Mouse (Mus musculus) heart, embryonic 13.5 days (tissue): ENCODE measurements around the gene Icam5. TPM values are rescaled to one million over a fixed set of nuclear protein-coding genes. Genes with fewer than 3 reads are reported as not detected.
A peak's percentile ranks its signal among the peaks of the same experiment; 100 is the strongest.

Source experiments
- ATAC-seq: fragments of 200-750 bp; cut with Nextera tagmentation; 2 replicates; pipeline ENCODE4 v1.8.0; 2017; ENCODE audit warnings: moderate TSS enrichment; ENCODE audit not compliant: insufficient number of reproducible peaks, low FRiP score, low TSS enrichment; ENCODE audit errors: extremely low read depth
- H3K27ac ChIP-seq: fragments of 300-500 bp; sonication (generic); replicated peaks from 2 replicates; pipeline ENCODE4 v1.5.1; 2015; ENCODE audit warnings: moderate library complexity, mild to moderate bottlenecking, inconsistent platforms
- H3K27me3 ChIP-seq: fragments of 300-500 bp; sonication (generic); replicated peaks from 2 replicates; pipeline ENCODE4 v1.6.1; 2015; ENCODE audit warnings: mild to moderate bottlenecking, inconsistent platforms
- H3K36me3 ChIP-seq: fragments of 300-500 bp; sonication (generic); 2 replicates; pipeline ENCODE4 v1.6.1; 2015; ENCODE audit warnings: mild to moderate bottlenecking, inconsistent platforms
- H3K4me1 ChIP-seq: fragments of 300-500 bp; sonication (generic); 2 replicates; pipeline ENCODE4 v1.6.1; 2015; ENCODE audit warnings: inconsistent platforms
- H3K4me2 ChIP-seq: fragments of 300-500 bp; sonication (generic); 2 replicates; pipeline ENCODE4 v1.6.1; 2015; ENCODE audit warnings: inconsistent platforms, mild to moderate bottlenecking, moderate library complexity
- H3K4me3 ChIP-seq: fragments of 300-500 bp; sonication (generic); 2 replicates; pipeline ENCODE4 v1.5.1; 2015; ENCODE audit warnings: moderate library complexity, mild to moderate bottlenecking, inconsistent platforms
- H3K9ac ChIP-seq: fragments of 300-500 bp; sonication (generic); 2 replicates; pipeline ENCODE4 v1.6.1; 2015; ENCODE audit warnings: inconsistent platforms, mild to moderate bottlenecking, moderate library complexity
- H3K9me3 ChIP-seq: fragments of 300-500 bp; sonication (generic); 2 replicates; pipeline ENCODE4 v1.6.1; 2016; ENCODE audit warnings: inconsistent platforms
- WGBS: fragments of 180-500 bp; shearing (Covaris S2); methylation state at CpG from one replicate; pipeline ENCODE4 v1.1.7; 2015; ENCODE audit warnings: mixed read lengths; 5-methylcytosine and 5-hydroxymethylcytosine counted together
- polyA plus RNA-seq: library from polyadenylated mRNA; unstranded; fragments of >200 nt; fragmentation: Nextera tagmentation; extraction: Ambion mirVana; gene quantifications from 2 replicates; pipeline ENCODE4 v1.2.1, GENCODE M21; 2015

The Icam5 gene
- polyA plus RNA-seq, 1 experiment from 2014 or later, result 0.04 TPM

DNA sequence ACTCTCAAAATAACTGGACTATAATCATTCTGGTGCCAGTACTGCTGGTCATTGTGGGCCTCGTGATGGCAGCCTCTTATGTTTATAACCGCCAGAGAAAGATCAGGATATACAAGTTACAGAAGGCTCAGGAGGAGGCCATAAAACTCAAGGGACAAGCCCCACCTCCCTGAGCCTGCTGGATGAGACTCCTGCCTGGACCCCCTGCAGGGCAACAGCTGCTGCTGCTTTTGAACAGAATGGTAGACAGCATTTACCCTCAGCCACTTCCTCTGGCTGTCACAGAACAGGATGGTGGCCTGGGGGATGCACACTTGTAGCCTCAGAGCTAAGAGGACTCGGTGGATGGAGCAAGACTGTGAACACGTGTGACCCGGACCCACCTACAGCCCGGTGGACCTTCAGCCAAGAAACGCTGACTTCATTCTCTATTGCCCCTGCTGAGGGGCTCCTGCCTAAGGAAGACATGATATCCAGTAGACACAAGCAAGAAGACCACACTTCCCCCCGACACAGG lies 4.0 kb upstream of the Icam5 start:
- Histone ChIP-seq H3K27me3 (peaks cover 63% of the 10 kb centered on the region), H3K9me3 (no peaks in the 10 kb centered on the region), H3K36me3 (no peaks in the 10 kb centered on the region), H3K4me1 (peaks cover 41% of the 10 kb centered on the region), H3K9ac (no peak overlapping the region), H3K4me3 (no peak overlapping the region), H3K4me2 (no peak overlapping the region), H3K27ac (no peak overlapping the region)
- ATAC-seq, result no peak
- WGBS, result 56% methylated on average over 8 of the region's 8 CpGs

- Histone ChIP-seq H3K36me3 (no peaks in the 10 kb centered on the region), H3K9ac (0 out of 2 replicates have a peak overlapping the region, but pooled peaks have one; percentile 75), H3K9me3 (no peaks in the 10 kb centered on the region), H3K4me3 (no peak overlapping the region), H3K4me2 (peak overlapping the region; percentile 98), H3K27me3 (peaks cover 71% of the 10 kb centered on the region), H3K27ac (no peak overlapping the region), H3K4me1 (peaks cover 49% of the 10 kb centered on the region)
- no peak for ATAC-seq
- WGBS, result 66% methylated on average over 6 of the region's 6 CpGs
Measured at GRCm38 (mm10) chr9:21028560-21029110, 3.2 kb upstream of the Icam5 start.

DNA sequence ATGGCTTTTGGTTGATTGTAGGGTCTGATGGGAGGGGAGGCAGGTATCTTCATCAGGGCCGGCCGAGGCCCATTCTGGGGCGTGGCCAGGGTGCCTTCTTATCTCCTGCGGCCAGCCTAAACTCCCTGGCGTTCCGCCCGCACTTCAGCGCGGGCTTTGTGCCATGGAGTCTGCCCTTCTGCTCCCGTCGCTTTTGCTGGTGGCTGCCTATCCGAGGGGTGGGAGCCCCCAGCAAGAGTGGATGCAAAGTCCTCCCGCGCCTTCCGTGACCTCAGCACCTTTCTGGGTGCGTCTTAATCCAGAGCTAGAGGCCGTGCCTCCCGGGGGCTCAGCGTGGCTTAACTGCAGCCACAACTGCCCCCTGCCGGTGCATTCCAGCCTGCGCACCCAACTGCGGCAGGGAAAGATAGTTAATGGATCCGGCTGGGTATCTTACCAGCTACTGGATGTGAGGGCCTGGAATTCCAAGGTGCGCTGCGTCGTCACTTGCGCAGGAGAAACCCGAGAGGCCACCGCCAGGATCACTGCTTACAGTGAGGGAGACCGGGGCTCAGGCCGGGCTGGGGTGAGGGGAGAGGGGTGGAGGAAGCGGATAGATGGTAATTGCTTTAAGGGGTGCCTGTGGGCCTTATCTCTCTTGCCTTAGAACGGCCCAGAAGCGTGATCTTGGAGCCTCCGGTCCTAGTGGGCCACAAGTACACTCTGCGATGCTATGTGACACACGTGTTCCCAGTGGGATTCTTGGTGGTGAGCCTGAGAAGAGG lies 2.4 kb upstream of the Icam5 start, which contains the start of gene Icam4:
TSS of gene Icam4 (plus strand) at position 83 of the 764 bp plus-strand sequence.
- H3K9ac ChIP-seq, result peak within 1 kb of the TSS; percentile 75

GRCm38 (mm10) chr9:21030055-21030600 lies 1.7 kb upstream of the Icam5 start:
- Histone ChIP-seq H3K36me3 (no peaks in the 10 kb centered on the region), H3K4me3 (peak overlapping the region; percentile 60), H3K9me3 (no peaks in the 10 kb centered on the region), H3K9ac (peak overlapping the region; percentile 69), H3K27ac (peak overlapping the region; percentile 33; the same call in 1 of the 2 replicates), H3K4me1 (peaks cover 57% of the 10 kb centered on the region), H3K4me2 (peak overlapping the region; percentile 98), H3K27me3 (peaks cover 86% of the 10 kb centered on the region)
- no peak for ATAC-seq
- 17% methylated on average over 22 of the region's 22 CpGs for WGBS

More for the DNA sequence above, 2.4 kb upstream of the Icam5 start, which contains the start of gene Icam4:
- ATAC-seq, result peak; percentile 40; the same call in 1 of the 2 replicates
- Histone ChIP-seq H3K27me3 (peaks cover 79% of the 10 kb centered on the region), H3K9me3 (no peaks in the 10 kb centered on the region), H3K4me2 (peak within 1 kb of the TSS; percentile 98), H3K4me1 (peaks cover 51% of the 10 kb centered on the region), H3K4me3 (peak within 1 kb of the TSS; percentile 60), H3K36me3 (no peaks in the 10 kb centered on the region), H3K27ac (peak within 1 kb of the TSS; percentile 33; the same call in 1 of the 2 replicates)
- WGBS, result under 1% methylated on average over 37 of the region's 37 CpGs

DNA sequence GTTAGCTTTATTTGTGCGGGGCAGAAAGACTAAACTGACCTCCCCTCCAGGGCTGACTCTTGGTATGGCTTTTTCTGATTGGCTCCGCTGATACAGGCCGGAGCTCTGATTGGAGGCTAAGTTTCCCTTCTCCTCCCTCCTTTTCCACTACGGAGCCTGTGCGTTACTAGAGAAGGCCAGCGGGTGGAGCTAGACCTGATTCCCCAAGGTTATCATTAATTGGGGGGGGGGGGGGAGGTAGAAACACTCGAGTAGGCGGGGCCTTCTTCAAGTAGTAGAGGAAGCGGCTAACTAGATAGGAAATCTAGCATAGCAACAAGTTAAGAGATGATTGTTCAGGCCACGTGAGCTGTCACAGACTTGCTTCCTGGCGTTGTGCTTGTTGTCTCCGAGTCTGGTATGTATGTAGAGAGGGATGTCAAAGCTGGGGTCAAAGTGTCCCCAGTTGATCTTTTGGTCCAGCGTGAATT lies 1.1 kb upstream of the Icam5 start:
- peak overlapping the region; percentile 98 for H3K4me2 ChIP-seq
- H3K4me3 ChIP-seq, result peak overlapping the region; percentile 60
- 0% methylated on average over 13 of the region's 13 CpGs for WGBS
- H3K4me1 ChIP-seq, result peaks cover 60% of the 10 kb centered on the region
- H3K27me3 ChIP-seq, result peaks cover 88% of the 10 kb centered on the region
- peak; percentile 33; the same call in 1 of the 2 replicates for ATAC-seq
- no peaks in the 10 kb centered on the region for H3K9me3 ChIP-seq
- peak overlapping the region; percentile 71 for H3K9ac ChIP-seq
- 0 out of 2 replicates have a peak overlapping the region, but pooled peaks have one; percentile 13 for H3K27ac ChIP-seq
- H3K36me3 ChIP-seq, result no peaks in the 10 kb centered on the region

DNA sequence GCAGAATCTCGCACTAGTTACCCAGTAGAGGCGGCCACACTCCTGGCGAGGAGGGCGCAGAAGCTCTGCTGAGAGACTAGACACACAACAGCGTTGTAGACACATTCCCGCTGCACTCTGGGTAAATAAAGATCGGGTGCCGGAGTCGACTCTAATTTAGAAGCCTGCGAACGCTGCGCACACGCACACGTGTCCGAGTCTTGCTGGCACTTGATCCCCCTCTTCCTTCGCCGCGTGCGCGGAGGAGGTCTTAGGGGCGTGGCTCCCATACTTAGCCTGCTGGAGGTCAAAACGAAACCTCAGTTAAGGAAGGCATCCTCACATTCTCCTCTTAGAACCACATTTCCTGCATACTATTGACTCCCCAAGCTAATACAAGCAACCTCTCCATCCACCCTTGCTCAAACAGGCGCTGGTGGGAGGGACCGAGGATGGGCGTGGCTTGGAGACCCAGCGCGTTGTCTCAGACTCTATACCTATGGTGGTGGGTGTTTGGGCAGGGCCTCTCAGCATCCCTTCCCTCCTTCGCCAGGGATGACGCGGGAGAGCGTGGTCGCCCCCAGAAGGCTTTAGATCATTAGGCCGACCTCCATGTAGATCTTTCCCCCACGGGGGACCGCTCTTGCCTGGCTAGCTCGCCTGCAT lies 500 bp upstream of the Icam5 start:
- H3K27ac ChIP-seq, result 0 out of 2 replicates have a peak overlapping the region, but pooled peaks have one; percentile 13
- WGBS, result under 1% methylated on average over 36 of the region's 36 CpGs
- H3K9me3 ChIP-seq, result no peaks in the 10 kb centered on the region
- ATAC-seq, result no peak
- H3K4me1 ChIP-seq, result peaks cover 65% of the 10 kb centered on the region
- peak overlapping the region; percentile 71 for H3K9ac ChIP-seq
- no peaks in the 10 kb centered on the region for H3K36me3 ChIP-seq
- peaks cover 88% of the 10 kb centered on the region for H3K27me3 ChIP-seq
- H3K4me2 ChIP-seq, result peak overlapping the region; percentile 98
- H3K4me3 ChIP-seq, result peak overlapping the region; percentile 60

DNA sequence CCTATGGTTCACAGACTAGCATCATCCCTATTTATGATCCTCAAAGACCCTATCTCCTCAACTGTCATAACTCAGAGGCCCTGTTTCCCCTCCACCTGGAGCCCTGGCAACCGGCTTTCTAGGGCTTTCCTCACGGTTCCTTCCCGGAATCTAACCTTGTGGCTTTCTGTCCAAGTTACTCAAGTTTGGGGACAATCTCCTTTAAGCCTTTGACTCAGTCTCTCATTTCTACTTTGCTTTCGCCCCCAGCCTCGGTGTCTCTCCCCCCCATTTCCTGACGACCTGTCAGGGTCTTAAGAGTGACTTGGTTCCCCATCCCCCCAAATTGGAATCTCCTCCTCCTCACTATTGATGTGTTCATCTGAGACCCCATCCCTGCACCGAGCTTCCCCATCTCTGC lies 618 bp downstream of the Icam5 start:
- peak overlapping the region; percentile 78 for H3K9ac ChIP-seq
- no peaks in the 10 kb centered on the region for H3K36me3 ChIP-seq
- WGBS, result 2% methylated on average over 7 of the region's 7 CpGs
- no peak for ATAC-seq
- H3K27ac ChIP-seq, result no peak overlapping the region
- H3K4me1 ChIP-seq, result peaks cover 76% of the 10 kb centered on the region
- H3K4me3 ChIP-seq, result peak overlapping the region; percentile 60
- no peaks in the 10 kb centered on the region for H3K9me3 ChIP-seq
- peak overlapping the region; percentile 98 for H3K4me2 ChIP-seq
- H3K27me3 ChIP-seq, result peaks cover 88% of the 10 kb centered on the region

GRCm38 (mm10) chr9:21033136-21033535 lies 1.3 kb downstream of the Icam5 start:
- H3K9ac ChIP-seq, result peak overlapping the region; percentile 78
- H3K4me2 ChIP-seq, result peak overlapping the region; percentile 98
- H3K27ac ChIP-seq, result no peak overlapping the region
- ATAC-seq, result peak; percentile 57; the same call in 1 of the 2 replicates
- peaks cover 82% of the 10 kb centered on the region for H3K4me1 ChIP-seq
- 2% methylated on average over 34 of the region's 34 CpGs for WGBS
- H3K27me3 ChIP-seq, result peaks cover 88% of the 10 kb centered on the region
- peak overlapping the region; percentile 60 for H3K4me3 ChIP-seq
- no peaks in the 10 kb centered on the region for H3K9me3 ChIP-seq
- H3K36me3 ChIP-seq, result no peaks in the 10 kb centered on the region

- ATAC-seq, result no peak
- Histone ChIP-seq H3K36me3 (no peaks in the 10 kb centered on the region), H3K9ac (no peak overlapping the region), H3K27ac (no peak overlapping the region), H3K4me2 (no peak overlapping the region), H3K27me3 (peaks cover 93% of the 10 kb centered on the region), H3K9me3 (no peaks in the 10 kb centered on the region), H3K4me3 (peak overlapping the region; percentile 4; the same call in 1 of the 2 replicates), H3K4me1 (peaks cover 73% of the 10 kb centered on the region)
- 4% methylated on average over 17 of the region's 17 CpGs for WGBS
Measured at GRCm38 (mm10) chr9:21034481-21035085, 2.7 kb downstream of the Icam5 start.

- WGBS, result 25% methylated on average over 9 of the region's 9 CpGs
- H3K4me1 ChIP-seq, result peaks cover 63% of the 10 kb centered on the region
- ATAC-seq, result no peak
Measured at GRCm38 (mm10) chr9:21035586-21035985, 3.7 kb downstream of the Icam5 start.

More at GRCm38 (mm10) chr9:21035586-21035985, 3.7 kb downstream of the Icam5 start:
- Histone ChIP-seq H3K4me3 (no peak overlapping the region; the same call in 1 of the 2 replicates), H3K27ac (no peak overlapping the region), H3K36me3 (no peaks in the 10 kb centered on the region), H3K27me3 (peaks cover 94% of the 10 kb centered on the region), H3K9me3 (no peaks in the 10 kb centered on the region), H3K4me2 (no peak overlapping the region), H3K9ac (no peak overlapping the region)
